Mouse (Mus musculus) sigmoid colon, adult 10 weeks (tissue): ENCODE data around the gene Laptm5. TPM values are rescaled to one million over a fixed set of nuclear protein-coding genes. Genes with fewer than 3 reads are reported as not detected.

Source experiments
- polyA plus RNA-seq: library from polyadenylated mRNA; stranded (reverse); fragments of 350-450 nt; fragmentation: Illumina TruSeq; extraction: RNeasy Lipid Tissue Mini Kit (QIAGEN cat#74804); gene quantifications from one replicate; pipeline ENCODE4 v1.2.3, GENCODE M21; 2014; ENCODE audit warnings: low read depth, low replicate concordance

Gene Laptm5
- polyA plus RNA-seq: 8.7 TPM

GRCm38 (mm10) chr4:130913077-130913476 lies at the start of gene Laptm5:
Gene Laptm5, plus strand, starts transcription at chr4:130913125.

GRCm38 (mm10) chr4:130944112-130944511 lies 31.2 kb downstream of the Laptm5 start, which contains the start of gene Matn1:
Gene Matn1, plus strand, starts transcription at chr4:130944385.

Other genes starting within 250 kb of the Laptm5 start
- 48.1 TPM for gene Pum1, start 249.8 kb upstream of the Laptm5 start, polyA plus RNA-seq
- 2.9 TPM for gene Sdc3, start 120.6 kb upstream of the Laptm5 start, polyA plus RNA-seq
- not detected for gene Matn1, start 31.3 kb downstream of the Laptm5 start, polyA plus RNA-seq